ENCODE assay signal across 21 mouse cellular contexts in genomic region chrX:142647202-142647601, GRCm38 (mm10). TPM values are rescaled to one million over a fixed set of nuclear protein-coding genes. Genes with fewer than 3 reads are reported as not detected.
DNase-seq lines count a peak whose midpoint lies in the region; ATAC-seq and TF ChIP-seq lines count a peak whose summit lies in the region.
"Had no signal": no experiment of that assay in that cellular context is flagged by ENCODE, and none has a peak within 500 bp of the region (broad histone marks: within the 10 kb centered on the region; RNA-seq: fewer than 3 reads in every experiment).

No protein-coding gene starts in this region.

- no peaks in the 10 kb centered on the region; a peak in 1 of 4 replicates for H3K4me1 ChIP-seq in liver, embryonic 14.5 days (replicated peaks; ENCODE audit: control insufficient read depth in 2 of 2, insufficient read depth in 2 of 2, low read length in 1 of 2)
- H3K4me1 ChIP-seq in E14TG2a.4 (replicated peaks; ENCODE audit: low read depth, low read length): no peaks in the 10 kb centered on the region
- peaks cover 9 to 15% of the 10 kb centered on the region in 2 experiments for H3K4me1 ChIP-seq in MEL (ENCODE audit: control insufficient read depth in 1 of 2, insufficient read depth in 2 of 2, low read length in 2 of 2)
- H3K4me1 ChIP-seq in stomach, postnatal 0 days (replicated peaks; ENCODE audit: control insufficient read depth, insufficient read depth): no peaks in the 10 kb centered on the region
- H3K4me1 ChIP-seq: forebrain, embryonic 12.5 days; hindbrain, embryonic 15.5 days had no signal

- H3K9me3 ChIP-seq in liver, embryonic 14.5 days (ENCODE audit: control insufficient read depth, low read length): no peaks in the 10 kb centered on the region
- H3K9me3 ChIP-seq in E14TG2a.4 (ENCODE audit: low read length) (no peaks in the 10 kb centered on the region), MEL (replicated peaks; ENCODE audit: insufficient read depth, low read length) (no peaks in the 10 kb centered on the region)
- H3K9me3 ChIP-seq in stomach, postnatal 0 days (ENCODE audit: control insufficient read depth, low read length): no peaks in the 10 kb centered on the region
- H3K9me3 ChIP-seq: embryonic facial prominence, embryonic 13.5 days; forebrain, embryonic 12.5 days; heart, embryonic 13.5 days; hindbrain, embryonic 15.5 days had no signal

- ATAC-seq in liver, embryonic 14.5 days (ENCODE audit: insufficient read depth): no peak
- ATAC-seq in stomach, postnatal 0 days (ENCODE audit: low FRiP score, low TSS enrichment): no peak
- ATAC-seq: CD4-positive, CD25-positive, alpha-beta regulatory T cell, adult 4 months; forebrain, embryonic 16.5 days; inflammation-experienced regulatory T-cells, adult 6 months had no signal

- H3K27me3 ChIP-seq in liver, embryonic 14.5 days (ENCODE audit: control insufficient read depth, insufficient read depth, low read length): no peaks in the 10 kb centered on the region
- H3K27me3 ChIP-seq in E14TG2a.4 (ENCODE audit: insufficient read depth, low read length) (no peaks in the 10 kb centered on the region), MEL (ENCODE audit: control insufficient read depth in 1 of 2, insufficient read depth in 2 of 2, low read length in 2 of 2) (no peaks in the 10 kb centered on the region; a peak in 1 of 4 replicates)
- H3K27me3 ChIP-seq in stomach, postnatal 0 days (ENCODE audit: control insufficient read depth, insufficient read depth, low read length): no peaks in the 10 kb centered on the region
- H3K27me3 ChIP-seq: heart, embryonic 13.5 days had no signal

- H3K4me3 ChIP-seq in liver, embryonic 14.5 days (ENCODE audit: insufficient read depth in 1 of 2, low read depth in 2 of 2, low read length in 2 of 2): no peak overlapping the region
- H3K4me3 ChIP-seq in E14TG2a.4 (replicated peaks; ENCODE audit: low read length) (no peak overlapping the region), MEL (ENCODE audit: control insufficient read depth in 1 of 2, insufficient read depth in 1 of 2, low read depth in 2 of 2, low read length in 2 of 2) (no peak overlapping the region)
- H3K4me3 ChIP-seq in stomach, postnatal 0 days (ENCODE audit: low read depth, low read length): no peak overlapping the region
- H3K4me3 ChIP-seq: embryonic facial prominence, embryonic 13.5 days; forebrain, embryonic 12.5 days; heart, embryonic 13.5 days; hindbrain, embryonic 15.5 days had no signal

- TF ChIP-seq EP300 in liver, embryonic 14.5 days (IDR thresholded peaks at IDR 0.05; ENCODE audit: low read depth): no peak
- no peak for TF ChIP-seq EP300 in MEL (IDR thresholded peaks at IDR 0.05; ENCODE audit: low read depth in 1 of 2, low read length in 2 of 2)
- TF ChIP-seq EP300 in stomach, postnatal 0 days (optimal IDR thresholded peaks at IDR 0.05): no peak

- no peak overlapping the region for H3K4me2 ChIP-seq in liver, embryonic 14.5 days (ENCODE audit: low read depth)
- H3K4me2 ChIP-seq in stomach, postnatal 0 days (replicated peaks; ENCODE audit: low read depth): no peak overlapping the region
- H3K4me2 ChIP-seq: embryonic facial prominence, embryonic 13.5 days; forebrain, embryonic 12.5 days; heart, embryonic 13.5 days; hindbrain, embryonic 15.5 days had no signal

- no peak overlapping the region for H3K9ac ChIP-seq in liver, embryonic 14.5 days (replicated peaks)
- H3K9ac ChIP-seq in MEL (ENCODE audit: control insufficient read depth, low read depth, low read length, poor library complexity, severe bottlenecking): no peak overlapping the region
- no peak overlapping the region for H3K9ac ChIP-seq in stomach, postnatal 0 days (ENCODE audit: low read length)
- H3K9ac ChIP-seq: embryonic facial prominence, embryonic 13.5 days; forebrain, embryonic 12.5 days; heart, embryonic 13.5 days; hindbrain, embryonic 15.5 days had no signal

- no peak for TF ChIP-seq POLR2A in MEL (IDR thresholded peaks at IDR 0.05; ENCODE audit: control insufficient read depth in 1 of 2, insufficient read depth in 1 of 2, low read depth in 1 of 2, low read length in 2 of 2, poor library complexity in 1 of 2)

- intact Hi-C loops in left cerebral cortex, postnatal 4 days (cut with DNase I): no loop called here

- peak; percentile 51 for TF ChIP-seq RAD21 in MEL (IDR thresholded peaks at IDR 0.05; ENCODE audit: low read depth, low read length)

- no peaks in the 10 kb centered on the region for H3K36me3 ChIP-seq in liver, embryonic 14.5 days (replicated peaks; ENCODE audit: control insufficient read depth, insufficient read depth, low read depth)
- H3K36me3 ChIP-seq in E14TG2a.4 (ENCODE audit: insufficient read depth, low read length): no peaks in the 10 kb centered on the region
- H3K36me3 ChIP-seq in MEL (ENCODE audit: control insufficient read depth in 1 of 2, insufficient read depth in 2 of 2, low read length in 2 of 2): peaks cover 0 to 10% of the 10 kb centered on the region in 2 experiments; a peak in 2 of 4 replicates
- H3K36me3 ChIP-seq in stomach, postnatal 0 days (ENCODE audit: control insufficient read depth, insufficient read depth, low read length): no peaks in the 10 kb centered on the region
- H3K36me3 ChIP-seq: embryonic facial prominence, embryonic 13.5 days; forebrain, embryonic 12.5 days; heart, embryonic 13.5 days; hindbrain, embryonic 15.5 days had no signal

- WGBS in liver, embryonic 14.5 days (ENCODE audit: insufficient replicate concordance): 48% methylated on average over 1 of the region's 1 CpGs
- WGBS in stomach, postnatal 0 days: 82% methylated on average over 1 of the region's 1 CpGs

- H3K79me2 ChIP-seq in MEL (ENCODE audit: control insufficient read depth, insufficient read depth, low read length, poor library complexity): no peaks in the 10 kb centered on the region

- DNase-seq in liver, embryonic 14.5 days (ENCODE audit: low read depth in 3 of 3, low spot score in 3 of 3): no peak
- DNase-seq in liver (no peak), MEL (ENCODE audit: low read depth, low spot score) (peak; percentile 24)
- no peak for DNase-seq in stomach, postnatal 0 days (ENCODE audit: low spot score)
- no peak for DNase-seq in left cerebral cortex, adult 18-20 months (ENCODE audit: low spot score in 2 of 2)
- no peak for DNase-seq in left cerebral cortex, postnatal 4 days
- DNase-seq: adrenal gland, postnatal 10 days; B cell, adult 2 months; cerebellum, adult 18-20 months; cerebellum, adult 9-11 months; cerebellum, postnatal 36 days; gastrocnemius, postnatal 14 days; heart, postnatal 36 days had no signal

- peak; percentile 36 for TF ChIP-seq CTCF in liver, embryonic 14.5 days (IDR thresholded peaks at IDR 0.05; ENCODE audit: low read depth)
- TF ChIP-seq CTCF in E14TG2a.4 (conservative IDR thresholded peaks at IDR 0.05; ENCODE audit: low read length): 0 out of 2 replicates have a peak, but pooled peaks have one; percentile 11
- TF ChIP-seq CTCF in MEL (IDR thresholded peaks at IDR 0.05 in 2 of 3, conservative IDR thresholded peaks at IDR 0.05 in 1 of 3; ENCODE audit: control insufficient read depth in 1 of 3, insufficient read depth in 1 of 3, low read depth in 2 of 3, low read length in 3 of 3, poor library complexity in 1 of 3, severe bottlenecking in 1 of 3): peak; percentile 25 to 46 (median 43)
- TF ChIP-seq CTCF in stomach, postnatal 0 days (IDR thresholded peaks at IDR 0.05; ENCODE audit: low read depth): peak; percentile 27

- H3K27ac ChIP-seq in liver, embryonic 14.5 days: no peak overlapping the region
- H3K27ac ChIP-seq in MEL (ENCODE audit: control insufficient read depth, low read depth, low read length): no peak overlapping the region
- H3K27ac ChIP-seq in stomach, postnatal 0 days (replicated peaks): no peak overlapping the region
- H3K27ac ChIP-seq: embryonic facial prominence, embryonic 13.5 days; forebrain, embryonic 12.5 days; heart, embryonic 13.5 days; hindbrain, embryonic 15.5 days had no signal

TF ChIP-seq in MEL, 35 proteins besides CTCF, POLR2A, EP300 and RAD21:
- TF ChIP-seq MAFK (IDR thresholded peaks at IDR 0.05; ENCODE audit: borderline replicate concordance, low read depth, low read length) (no peak), ZC3H11A (IDR thresholded peaks at IDR 0.05; ENCODE audit: low read depth, low read length) (peak; percentile 49; the same call in 1 of the 2 replicates), SMC3 (IDR thresholded peaks at IDR 0.05; ENCODE audit: low read depth, low read length) (peak; percentile 58)

RNA-seq across cellular contexts. Expression of gene Tmem164, which starts 34.0 kb away (rescaled TPM):
- 12.3 and 14.3 TPM in 2 replicates for polyA plus RNA-seq in liver, embryonic 14.5 days (2012; rRNA removed)
- polyA plus RNA-seq in liver, embryonic 14.5 days (2014; fragmentation: Nextera tagmentation; extraction: Ambion mirVana): 12.6 and 14.7 TPM in 2 replicates
- 92.4 and 94.1 TPM in 2 replicates for total RNA-seq in MEL (2012; rRNA removed)
- 10 to 100 TPM; 34.3 to 72.8 TPM for polyA plus RNA-seq in MEL (2012; ENCODE audit: insufficient read depth in 1 of 2, insufficient read length in 2 of 2, low read depth in 1 of 2, low replicate concordance in 2 of 2, missing spikeins in 1 of 2)
- 29.9 and 32.4 TPM in 2 replicates for polyA plus RNA-seq in stomach, postnatal 0 days (2015; fragmentation: Nextera tagmentation; extraction: Ambion mirVana)
- total RNA-seq in left cerebral cortex, adult 18-20 months (2021): 10 to 100 TPM; 25.8 to 28.6 TPM
- 10 to 100 TPM; 40.4 to 45.7 TPM for total RNA-seq in left cerebral cortex, postnatal 4 days (2021)
